ENCODE assay signal across 11 mouse cellular contexts in the genomic region with DNA sequence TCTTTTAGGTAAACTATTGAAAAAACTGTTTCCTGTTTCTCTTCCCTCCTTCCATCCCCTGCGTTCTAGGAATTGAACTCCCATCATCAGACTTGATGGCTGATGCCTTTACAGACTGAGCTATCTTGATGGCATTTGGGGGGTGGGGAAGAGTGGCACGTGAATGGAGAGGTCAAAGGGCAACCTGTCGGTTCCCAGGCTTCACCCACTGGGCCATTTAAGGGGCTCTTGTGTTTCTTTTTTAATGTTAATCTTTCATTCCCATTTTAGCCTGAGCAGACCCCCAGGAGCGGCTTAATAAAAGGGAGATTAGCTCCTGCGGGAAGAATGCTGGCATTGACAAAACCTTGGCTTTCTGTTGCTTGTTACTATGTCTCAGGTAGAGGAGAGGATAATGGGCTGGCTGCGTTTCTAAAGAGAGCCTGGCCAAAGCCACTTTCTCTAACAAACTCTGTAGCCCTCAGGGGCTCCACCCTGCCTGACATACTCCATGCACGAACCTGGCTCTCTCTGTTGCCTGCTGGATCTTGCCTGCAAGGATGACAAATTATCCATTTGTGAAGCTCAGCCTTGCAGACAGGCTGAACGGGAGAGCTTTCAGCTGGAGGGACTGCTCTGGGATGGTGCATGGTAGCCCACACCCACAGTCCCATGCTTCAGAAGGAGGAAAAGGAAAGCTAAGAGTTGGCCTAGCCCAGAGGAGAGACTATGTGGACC. TPM values are rescaled to one million over a fixed set of nuclear protein-coding genes. Genes with fewer than 3 reads are reported as not detected.
DNase-seq lines count a peak whose midpoint lies in the region; ATAC-seq and TF ChIP-seq lines count a peak whose summit lies in the region.
"Had no signal": no experiment of that assay in that cellular context is flagged by ENCODE, and none has a peak within 500 bp of the region (broad histone marks: within the 10 kb centered on the region; RNA-seq: fewer than 3 reads in every experiment).

No protein-coding gene starts in this region.

- H3K4me3 ChIP-seq in kidney, embryonic 14.5 days (ENCODE audit: low read length): no peak overlapping the region
- no peak overlapping the region for H3K4me3 ChIP-seq in embryonic facial prominence, embryonic 11.5 days (ENCODE audit: low read depth, low read length)
- no peak overlapping the region for H3K4me3 ChIP-seq in hindbrain, embryonic 12.5 days
- H3K4me3 ChIP-seq in midbrain, embryonic 15.5 days: no peak overlapping the region
- H3K4me3 ChIP-seq in kidney, embryonic 15.5 days (replicated peaks): no peak overlapping the region
- H3K4me3 ChIP-seq in lung, adult 2 months (replicated peaks; ENCODE audit: extremely low read depth, low read depth, low read length): no peak overlapping the region

- no peaks in the 10 kb centered on the region for H3K4me1 ChIP-seq in kidney, embryonic 14.5 days (ENCODE audit: control insufficient read depth, insufficient read depth, low read length)
- no peaks in the 10 kb centered on the region for H3K4me1 ChIP-seq in embryonic facial prominence, embryonic 11.5 days (ENCODE audit: control insufficient read depth, insufficient read depth, low read length)
- peaks cover 11% of the 10 kb centered on the region for H3K4me1 ChIP-seq in hindbrain, embryonic 12.5 days
- H3K4me1 ChIP-seq in midbrain, embryonic 15.5 days: peaks cover 10% of the 10 kb centered on the region
- no peaks in the 10 kb centered on the region for H3K4me1 ChIP-seq in kidney, embryonic 15.5 days
- no peaks in the 10 kb centered on the region for H3K4me1 ChIP-seq in lung, adult 2 months (ENCODE audit: control insufficient read depth, insufficient read depth, low read length)

- no peak overlapping the region for H3K4me2 ChIP-seq in kidney, embryonic 14.5 days (replicated peaks; ENCODE audit: low read depth, low read length)
- H3K4me2 ChIP-seq in embryonic facial prominence, embryonic 11.5 days (ENCODE audit: low read depth, low read length): no peak overlapping the region
- H3K4me2 ChIP-seq in hindbrain, embryonic 12.5 days (replicated peaks): no peak overlapping the region
- H3K4me2 ChIP-seq in midbrain, embryonic 15.5 days: no peak overlapping the region
- no peak overlapping the region for H3K4me2 ChIP-seq in kidney, embryonic 15.5 days

- H3K9me3 ChIP-seq in kidney, embryonic 14.5 days (ENCODE audit: control insufficient read depth, low read length): no peaks in the 10 kb centered on the region
- no peaks in the 10 kb centered on the region for H3K9me3 ChIP-seq in embryonic facial prominence, embryonic 11.5 days (replicated peaks; ENCODE audit: control insufficient read depth, low read length)
- no peaks in the 10 kb centered on the region for H3K9me3 ChIP-seq in hindbrain, embryonic 12.5 days (replicated peaks)
- H3K9me3 ChIP-seq in midbrain, embryonic 15.5 days: no peaks in the 10 kb centered on the region
- no peaks in the 10 kb centered on the region for H3K9me3 ChIP-seq in kidney, embryonic 15.5 days (replicated peaks)

- H3K9ac ChIP-seq in kidney, embryonic 14.5 days (ENCODE audit: low read depth, low read length): no peak overlapping the region
- H3K9ac ChIP-seq in embryonic facial prominence, embryonic 11.5 days (replicated peaks; ENCODE audit: low read length): no peak overlapping the region
- no peak overlapping the region for H3K9ac ChIP-seq in hindbrain, embryonic 12.5 days
- no peak overlapping the region for H3K9ac ChIP-seq in midbrain, embryonic 15.5 days
- H3K9ac ChIP-seq in kidney, embryonic 15.5 days: no peak overlapping the region

- 0 out of 2 replicates have a peak, but pooled peaks have one; percentile 42 for ATAC-seq in kidney, embryonic 14.5 days (ENCODE audit: low FRiP score, low TSS enrichment)
- ATAC-seq in embryonic facial prominence, embryonic 11.5 days (replicated peaks; ENCODE audit: insufficient number of reproducible peaks, low FRiP score, low TSS enrichment, low read depth): 0 out of 2 replicates have a peak, but pooled peaks have one; percentile 31
- peak; percentile 32; the same call in 1 of the 2 replicates for ATAC-seq in hindbrain, embryonic 12.5 days (ENCODE audit: low FRiP score)
- peak; percentile 57 for ATAC-seq in midbrain, embryonic 15.5 days (replicated peaks)
- ATAC-seq in kidney, embryonic 15.5 days (replicated peaks; ENCODE audit: low FRiP score): no peak

- no peaks in the 10 kb centered on the region; the same call in 1 of the 2 replicates for H3K36me3 ChIP-seq in kidney, embryonic 14.5 days (ENCODE audit: control insufficient read depth, insufficient read depth, low read length)
- H3K36me3 ChIP-seq in embryonic facial prominence, embryonic 11.5 days (replicated peaks; ENCODE audit: control insufficient read depth, insufficient read depth, low read depth, low read length): no peaks in the 10 kb centered on the region
- no peaks in the 10 kb centered on the region for H3K36me3 ChIP-seq in hindbrain, embryonic 12.5 days
- H3K36me3 ChIP-seq in midbrain, embryonic 15.5 days (replicated peaks): no peaks in the 10 kb centered on the region
- H3K36me3 ChIP-seq in kidney, embryonic 15.5 days: no peaks in the 10 kb centered on the region; the same call in 1 of the 2 replicates

- TF ChIP-seq CTCF in lung, adult 2 months (IDR thresholded peaks at IDR 0.05; ENCODE audit: insufficient read depth, low read length): no peak

- H3K27ac ChIP-seq in kidney, embryonic 14.5 days (ENCODE audit: low read depth, low read length): no peak overlapping the region
- no peak overlapping the region for H3K27ac ChIP-seq in embryonic facial prominence, embryonic 11.5 days (replicated peaks; ENCODE audit: low read depth, low read length)
- peak overlapping the region; percentile 35; the same call in 1 of the 2 replicates for H3K27ac ChIP-seq in hindbrain, embryonic 12.5 days
- H3K27ac ChIP-seq in midbrain, embryonic 15.5 days: peak overlapping the region; percentile 3; the same call in 1 of the 2 replicates
- H3K27ac ChIP-seq in kidney, embryonic 15.5 days: no peak overlapping the region

- TF ChIP-seq POLR2A in lung, adult 2 months (IDR thresholded peaks at IDR 0.05; ENCODE audit: borderline replicate concordance, extremely low read depth, low read depth, low read length): no peak

- DNase-seq in kidney, postnatal 10 days: no peak
- peak; percentile 29 for DNase-seq in embryonic facial prominence, embryonic 11.5 days (ENCODE audit: low spot score)
- DNase-seq in ovary, postnatal 10 days (ENCODE audit: low spot score): no peak
- DNase-seq in lung, adult 2 months: no peak
- DNase-seq: gastrocnemius, postnatal 14 days; heart, postnatal 36 days; kidney, postnatal 36 days had no signal

- no peaks in the 10 kb centered on the region for H3K27me3 ChIP-seq in kidney, embryonic 14.5 days (ENCODE audit: control insufficient read depth, insufficient read depth, low read length)
- no peaks in the 10 kb centered on the region for H3K27me3 ChIP-seq in embryonic facial prominence, embryonic 11.5 days (ENCODE audit: control insufficient read depth, insufficient read depth, low read length)
- no peaks in the 10 kb centered on the region for H3K27me3 ChIP-seq in hindbrain, embryonic 12.5 days
- H3K27me3 ChIP-seq in midbrain, embryonic 15.5 days (replicated peaks): no peaks in the 10 kb centered on the region
- H3K27me3 ChIP-seq in kidney, embryonic 15.5 days: no peaks in the 10 kb centered on the region

- 30% methylated on average over 8 of the region's 8 CpGs for WGBS in kidney, embryonic 14.5 days
- 12% methylated on average over 8 of the region's 8 CpGs for WGBS in embryonic facial prominence, embryonic 11.5 days
- 8% methylated on average over 8 of the region's 8 CpGs for WGBS in hindbrain, embryonic 12.5 days
- WGBS in midbrain, embryonic 15.5 days: 5% methylated on average over 8 of the region's 8 CpGs
- WGBS in kidney, embryonic 15.5 days: 32% methylated on average over 8 of the region's 8 CpGs
- 40% methylated on average over 8 of the region's 8 CpGs for whole genome bisulfite sequencing in lung, adult 2 months

RNA-seq across cellular contexts. Expression of gene Aebp2, which starts 19.1 kb away (rescaled TPM):
- 18.0 and 22.4 TPM in 2 replicates for polyA plus RNA-seq in kidney, embryonic 14.5 days (2014; fragmentation: Nextera tagmentation; extraction: Ambion mirVana)
- polyA plus RNA-seq in embryonic facial prominence, embryonic 11.5 days (2014; fragmentation: Nextera tagmentation; extraction: Ambion mirVana): 11.9 and 13.0 TPM in 2 replicates
- polyA plus RNA-seq in hindbrain, embryonic 12.5 days (2016; fragmentation: Nextera tagmentation; extraction: Ambion mirVana): 13.3 and 14.4 TPM in 2 replicates
- polyA plus RNA-seq in midbrain, embryonic 15.5 days (2015; fragmentation: Nextera tagmentation; extraction: Ambion mirVana): 7.7 and 9.0 TPM in 2 replicates
- 11.4 and 11.7 TPM in 2 replicates for polyA plus RNA-seq in kidney, embryonic 15.5 days (2015; fragmentation: Nextera tagmentation; extraction: Ambion mirVana)
- 30.3 and 31.7 TPM in 2 replicates for polyA plus RNA-seq in lung, adult 2 months (2012; rRNA removed)

Comparison
In these comparisons a context has a peak if more than half of its experiments do, and no peak if none do; other contexts are left out.
1. H3K27ac ChIP-seq: peak in hindbrain, embryonic 12.5 days (single experiment) and midbrain, embryonic 15.5 days (single experiment); none in kidney, embryonic 14.5 days (single experiment), embryonic facial prominence, embryonic 11.5 days (single experiment) and kidney, embryonic 15.5 days (single experiment).